Mouse (Mus musculus) cerebellum, postnatal 4 days (tissue): ENCODE results near the gene Thnsl1.
"Not testable (repeated sequence)": the region's sequence is repeated elsewhere in the genome, so short reads cannot be mapped to it uniquely, and the experiment has no call there.

Experiments
- DNase-seq, 2 experiments: peaks; one replicate each; pipeline ENCODE4 v3.0.0; 2022; ENCODE audit warnings: low spot score in 2 of 2, mixed read lengths in 1 of 2

The Thnsl1 gene

DNA sequence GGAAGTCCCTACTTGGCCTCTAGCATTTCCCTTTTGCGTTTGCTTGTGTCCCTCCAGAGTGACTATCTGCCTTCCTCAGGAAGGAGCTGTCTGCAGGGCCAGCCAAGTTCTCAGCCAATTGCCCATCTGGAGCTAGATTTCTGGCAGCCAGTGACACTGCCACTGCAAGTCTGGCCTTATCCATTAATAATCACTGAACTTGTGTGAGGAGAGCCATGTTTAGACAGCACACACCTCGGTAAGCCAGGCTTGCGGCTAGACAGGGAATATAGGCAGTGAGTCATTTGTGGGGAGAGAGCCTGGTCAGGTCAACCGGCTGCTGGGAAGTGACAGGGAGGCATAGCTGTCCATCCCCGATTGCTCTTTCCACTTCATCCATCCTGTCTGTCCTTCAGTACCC is 31.3 kb downstream of the Thnsl1 start:
- DNase-seq = no peak

- not testable (repeated sequence) for DNase-seq
Observed at GRCm38 (mm10) chr2:21244104-21244503, 38.6 kb downstream of the Thnsl1 start.

DNA sequence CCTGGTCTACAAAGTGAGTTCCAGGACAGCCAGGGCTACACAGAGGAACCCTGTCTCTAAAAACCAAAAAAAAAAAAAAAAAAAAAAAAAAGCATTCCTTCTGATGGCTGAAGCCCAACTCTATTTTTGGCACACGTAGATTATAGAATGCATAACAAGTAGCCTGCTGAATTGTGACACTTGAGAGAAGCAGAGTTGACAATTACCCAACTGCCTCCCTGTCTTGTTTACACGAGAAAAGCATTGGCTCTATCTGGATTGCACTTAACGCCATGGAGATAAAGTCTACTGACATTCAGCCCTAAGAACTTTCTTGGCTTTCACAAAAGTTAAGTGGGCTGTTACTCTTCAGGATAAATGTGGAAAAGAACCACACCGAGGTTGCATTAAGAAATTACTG is 39.5 kb downstream of the Thnsl1 start:
- no peak for DNase-seq

DNA sequence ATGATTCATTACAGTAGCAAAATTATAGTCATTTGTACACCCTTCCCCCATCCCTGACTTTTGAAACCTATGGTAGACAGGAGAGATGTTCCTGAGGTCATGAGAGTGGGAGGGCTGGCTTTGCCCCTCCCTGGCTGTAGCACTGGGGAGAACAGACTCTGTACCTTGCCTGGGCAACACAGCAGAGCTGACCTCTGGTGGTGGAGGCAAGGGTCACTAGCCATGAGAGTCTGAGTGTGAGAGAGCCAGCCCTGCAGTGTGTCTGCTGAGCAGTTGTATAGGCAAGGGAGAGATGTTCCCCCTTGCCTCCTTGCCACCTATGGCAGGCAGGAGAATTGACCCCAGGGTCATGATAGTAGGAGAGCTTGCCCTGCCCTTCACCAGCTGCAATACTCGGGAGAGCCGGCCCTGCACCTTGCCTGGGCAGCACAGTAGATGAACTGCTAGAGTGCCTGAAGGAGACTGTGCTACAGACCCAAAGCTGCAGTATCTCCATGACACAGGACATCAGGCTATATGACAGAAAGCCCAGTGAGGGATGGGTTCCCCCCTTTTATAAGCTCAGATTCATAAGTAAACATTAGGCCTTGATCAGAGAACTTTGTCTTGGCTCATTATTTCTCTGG is 40.1 kb downstream of the Thnsl1 start:
- DNase-seq = no peak

DNA sequence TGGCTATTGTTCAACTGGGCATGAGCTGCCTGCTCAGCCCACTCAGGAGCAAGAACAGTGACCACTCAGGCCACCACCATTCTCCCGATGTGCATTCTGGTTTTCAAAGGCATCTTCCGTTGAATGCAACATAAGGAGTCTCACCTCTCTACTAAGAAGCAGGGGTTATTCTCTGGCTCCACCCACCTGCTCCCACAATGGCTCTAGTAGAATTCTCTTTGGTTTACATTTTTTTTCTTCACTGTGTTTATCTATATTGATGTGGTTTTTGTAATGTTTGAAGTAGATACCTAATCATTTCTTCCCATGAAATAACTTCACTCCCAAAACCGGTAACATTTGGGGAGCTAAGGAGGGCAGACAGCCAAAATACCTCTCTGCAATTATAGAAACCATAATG is 48.1 kb downstream of the Thnsl1 start:
- no peak for DNase-seq

DNA sequence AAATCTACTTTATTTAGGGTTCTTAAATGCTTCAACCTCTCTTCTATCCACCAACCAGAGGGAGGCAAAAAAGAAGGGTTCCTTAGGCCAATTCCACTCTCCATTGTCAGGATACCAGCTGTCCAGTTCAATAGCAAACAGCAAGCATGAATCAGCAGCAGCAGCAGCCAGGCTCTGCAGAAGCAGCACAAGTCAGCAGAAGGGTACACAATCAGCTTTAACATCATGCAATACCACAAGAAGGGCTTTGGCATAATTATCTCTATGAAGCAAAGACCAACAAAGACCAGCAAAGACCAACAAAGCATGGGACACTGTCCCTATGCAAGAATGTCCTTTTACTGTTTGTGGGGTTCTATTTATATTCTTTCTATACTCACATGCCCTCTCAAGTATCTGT is 48.8 kb downstream of the Thnsl1 start:
- DNase-seq = no peak

DNA sequence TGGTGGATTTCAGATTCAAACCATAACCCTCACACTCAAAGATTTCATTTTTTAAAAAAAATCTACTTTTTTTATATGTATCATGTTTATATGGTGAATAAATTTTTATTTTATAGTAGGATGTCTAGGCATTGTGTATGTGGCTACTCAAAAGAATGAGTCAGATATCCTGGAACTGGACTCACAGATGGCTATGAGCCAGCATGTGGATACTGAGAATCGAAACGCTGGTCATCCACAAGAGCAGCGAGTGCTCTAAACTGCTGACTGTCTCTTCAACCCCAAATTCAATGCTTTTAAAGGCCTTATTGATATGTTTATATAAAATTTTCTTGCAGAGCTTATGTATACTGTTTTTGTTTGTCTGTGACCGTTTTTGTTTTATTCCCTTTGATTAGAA is 52.8 kb downstream of the Thnsl1 start:
- DNase-seq = no peak

- no peak for DNase-seq
Observed at GRCm38 (mm10) chr2:21259081-21259480, 53.6 kb downstream of the Thnsl1 start.

GRCm38 (mm10) chr2:21260060-21260459 is 54.5 kb downstream of the Thnsl1 start:
- no peak for DNase-seq

DNA sequence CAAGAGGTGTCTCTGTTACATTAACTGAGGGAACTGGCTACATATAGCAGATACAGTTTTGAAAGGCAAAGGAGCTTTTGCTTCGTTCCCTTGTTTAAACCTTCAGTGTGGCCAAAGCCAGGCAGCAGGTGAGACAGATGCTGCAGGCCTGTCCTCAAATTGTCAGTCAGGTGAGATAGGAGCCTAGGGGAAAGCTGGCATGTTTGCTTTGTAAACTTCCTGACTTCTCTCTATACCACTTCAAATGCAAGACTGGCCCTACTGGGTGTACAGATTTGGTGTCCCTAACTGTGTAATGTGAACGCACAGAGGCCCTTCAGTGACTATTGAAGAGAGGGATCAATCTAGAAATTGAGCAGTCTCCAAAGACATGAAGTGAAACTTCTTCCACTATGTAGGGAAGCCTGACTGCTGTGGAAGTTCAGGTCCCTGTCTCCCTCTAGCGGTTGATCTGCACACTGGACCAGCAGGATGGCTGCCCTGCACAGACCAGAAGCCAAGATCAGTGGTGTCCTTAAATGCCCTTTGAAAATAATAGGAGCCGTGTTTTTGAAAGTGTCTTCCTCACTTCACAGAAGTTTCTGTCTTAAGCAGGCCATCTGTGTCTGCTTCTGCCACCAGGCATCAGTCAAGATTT is 56.0 kb downstream of the Thnsl1 start:
- peak in 1 of 2 experiments; percentile 58 for DNase-seq

DNA sequence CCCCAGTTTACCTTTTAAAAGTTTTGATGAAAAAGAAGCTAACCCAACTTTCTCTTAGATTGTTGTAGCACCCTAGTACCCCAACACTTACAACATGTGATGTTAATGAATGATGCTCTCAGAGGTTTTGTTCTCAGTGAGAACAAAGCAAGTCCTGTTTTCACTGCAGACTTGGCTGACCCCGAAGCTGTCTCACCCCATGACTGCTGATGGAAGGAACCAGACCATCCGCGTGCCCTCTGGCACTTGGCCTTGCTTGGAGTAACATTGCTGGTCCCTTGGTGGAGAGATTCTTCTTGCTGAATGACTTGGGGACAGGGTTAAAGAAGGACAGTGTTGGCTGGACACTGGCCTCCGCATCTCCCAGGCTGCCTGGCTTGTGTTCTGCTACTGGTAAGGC is 58.5 kb downstream of the Thnsl1 start:
- DNase-seq = no peak
